Mouse (Mus musculus) cortical plate, adult 2 months (tissue): ENCODE data around the gene Aagab. TPM values are rescaled to one million over a fixed set of nuclear protein-coding genes. Genes with fewer than 3 reads are reported as not detected.

ENCODE experiments used
- H3K27ac ChIP-seq: fragments of 200-500 bp; 2 replicates; pipeline ENCODE4 v1.5.1; 2012; ENCODE audit warnings: low read length, control low read depth, inconsistent platforms; ENCODE audit not compliant: insufficient read depth
- H3K4me1 ChIP-seq: fragments of 200-500 bp; 2 replicates; pipeline ENCODE4 v1.6.1; 2011; ENCODE audit warnings: low read length; ENCODE audit not compliant: control insufficient read depth, insufficient read depth
- H3K4me3 ChIP-seq: fragments of 200-500 bp; 2 replicates; pipeline ENCODE4 v1.5.1; 2011; ENCODE audit warnings: mild to moderate bottlenecking, low read length, control low read depth; ENCODE audit not compliant: insufficient read depth
- CTCF ChIP-seq: fragments of 200-500 bp; IDR thresholded peaks from 2 replicates; pipeline ENCODE4 v1.5.1; 2011; ENCODE audit warnings: mild to moderate bottlenecking, control low read depth, low read length; ENCODE audit not compliant: insufficient read depth; ENCODE audit errors: extremely low read depth
- POLR2A ChIP-seq: fragments of 200-500 bp; IDR thresholded peaks from 2 replicates; pipeline ENCODE4 v1.6.1; 2011; ENCODE audit warnings: mild to moderate bottlenecking, low read length, control low read depth; ENCODE audit not compliant: insufficient read depth; ENCODE audit errors: extremely low read depth
- polyA plus RNA-seq: library from polyadenylated mRNA; depleted of rRNA; stranded (reverse); fragments of >200 nt; gene quantifications from 2 replicates; pipeline ENCODE4 v1.2.3, GENCODE M21; 2012

The Aagab gene
- polyA plus RNA-seq, 1 experiment: 30.7 TPM

GRCm38 (mm10) chr9:63664792-63665646 is 62.6 kb downstream of the Aagab start:
- Histone ChIP-seq H3K27ac (no peak overlapping the region), H3K4me3 (no peak overlapping the region), H3K4me1 (no peaks in the 10 kb centered on the region)
- no peak for TF ChIP-seq POLR2A
- no peak for TF ChIP-seq CTCF

GRCm38 (mm10) chr9:63666612-63667372 is 64.3 kb downstream of the Aagab start:
- no peak overlapping the region for H3K4me3 ChIP-seq
- H3K27ac ChIP-seq: no peak overlapping the region
- no peak for TF ChIP-seq POLR2A
- TF ChIP-seq CTCF: no peak
- no peaks in the 10 kb centered on the region for H3K4me1 ChIP-seq

- H3K4me1 ChIP-seq: no peaks in the 10 kb centered on the region
- H3K4me3 ChIP-seq: no peak overlapping the region
- no peak overlapping the region for H3K27ac ChIP-seq
- TF ChIP-seq CTCF (no peak), POLR2A (no peak)
Measured at GRCm38 (mm10) chr9:63667373-63667724, 64.9 kb downstream of the Aagab start.

- H3K27ac ChIP-seq: no peak overlapping the region
- H3K4me1 ChIP-seq: no peaks in the 10 kb centered on the region
- H3K4me3 ChIP-seq: no peak overlapping the region
- no peak for TF ChIP-seq CTCF
- TF ChIP-seq POLR2A: no peak
Measured at GRCm38 (mm10) chr9:63668621-63669020, 66.2 kb downstream of the Aagab start.

- H3K27ac ChIP-seq: no peak overlapping the region
- H3K4me3 ChIP-seq: no peak overlapping the region
- H3K4me1 ChIP-seq: no peaks in the 10 kb centered on the region
- TF ChIP-seq CTCF (no peak), POLR2A (no peak)
Measured at GRCm38 (mm10) chr9:63669816-63670215, 67.4 kb downstream of the Aagab start.

GRCm38 (mm10) chr9:63672797-63673493 is 70.5 kb downstream of the Aagab start:
- no peak overlapping the region for H3K4me3 ChIP-seq
- peaks cover 2% of the 10 kb centered on the region; the same call in 1 of the 2 replicates for H3K4me1 ChIP-seq
- TF ChIP-seq POLR2A: no peak
- no peak for TF ChIP-seq CTCF
- H3K27ac ChIP-seq: no peak overlapping the region

GRCm38 (mm10) chr9:63673494-63673805 is 71.0 kb downstream of the Aagab start:
- Histone ChIP-seq H3K4me1 (peaks cover 2% of the 10 kb centered on the region), H3K4me3 (no peak overlapping the region), H3K27ac (no peak overlapping the region)
- no peak for TF ChIP-seq CTCF
- no peak for TF ChIP-seq POLR2A

GRCm38 (mm10) chr9:63674613-63675012 is 72.2 kb downstream of the Aagab start:
- H3K4me1 ChIP-seq: peaks cover 2% of the 10 kb centered on the region
- TF ChIP-seq POLR2A (no peak), CTCF (no peak)
- no peak overlapping the region for H3K27ac ChIP-seq
- H3K4me3 ChIP-seq: no peak overlapping the region

- Histone ChIP-seq H3K4me3 (no peak overlapping the region), H3K27ac (no peak overlapping the region), H3K4me1 (peaks cover 2% of the 10 kb centered on the region)
- TF ChIP-seq CTCF: no peak
- no peak for TF ChIP-seq POLR2A
Measured at GRCm38 (mm10) chr9:63677621-63678020, 75.2 kb downstream of the Aagab start.
